In genomic region chr10:127327461-127328145, GRCm38 (mm10) we compare ENCODE assay signal across 22 mouse cellular contexts. TPM values are rescaled to one million over a fixed set of nuclear protein-coding genes. Genes with fewer than 3 reads are reported as not detected.
DNase-seq lines count a peak whose midpoint lies in the region; ATAC-seq lines count a peak whose summit lies in the region.
"Had no signal": no experiment of that assay in that cellular context is flagged by ENCODE, and none has a peak within 500 bp of the region (broad histone marks: within the 10 kb centered on the region; RNA-seq: fewer than 3 reads in every experiment).

No protein-coding gene starts in this region.

- H3K4me1 ChIP-seq in kidney, embryonic 14.5 days (ENCODE audit: control insufficient read depth, insufficient read depth, low read length), result peaks cover 11% of the 10 kb centered on the region

- no peak overlapping the region for H3K27ac ChIP-seq in kidney, embryonic 14.5 days (ENCODE audit: low read depth, low read length)
- H3K27ac ChIP-seq: limb, embryonic 15.5 days; macrophage; midbrain, embryonic 13.5 days; neural tube, embryonic 13.5 days had no signal

- H3K9ac ChIP-seq in kidney, embryonic 14.5 days (ENCODE audit: low read depth, low read length), result no peak overlapping the region

- peak; percentile 72 to 77 for DNase-seq in cerebellum, postnatal 10 days
- peak; percentile 29 for DNase-seq in kidney, postnatal 14 days
- DNase-seq in testis, postnatal 10 days (ENCODE audit: low spot score), result peak; percentile 66
- DNase-seq in testis, postnatal 14 days (ENCODE audit: low spot score), result no peak
- no peak for DNase-seq in spleen, postnatal 36 days (ENCODE audit: low spot score in 2 of 2)
- no peak for DNase-seq in embryo, embryonic 9.5 days (ENCODE audit: extremely low spot score)
- DNase-seq: cerebellum, adult 11 months; lung, embryonic 14.5 days; right cerebral cortex, postnatal 14 days; thymus, postnatal 25 days had no signal

- H3K4me3 ChIP-seq in kidney, embryonic 14.5 days (ENCODE audit: low read length), result no peak overlapping the region

- H3K36me3 ChIP-seq in kidney, embryonic 14.5 days (ENCODE audit: control insufficient read depth, insufficient read depth, low read length), result peaks cover 3% of the 10 kb centered on the region; the same call in 1 of the 2 replicates
- H3K36me3 ChIP-seq: midbrain, embryonic 13.5 days; neural tube, embryonic 13.5 days had no signal

- no peak overlapping the region for H3K4me2 ChIP-seq in kidney, embryonic 14.5 days (replicated peaks; ENCODE audit: low read depth, low read length)

- WGBS in kidney, embryonic 14.5 days, result 50% methylated on average over 18 of the region's 18 CpGs

- H3K9me3 ChIP-seq in kidney, embryonic 14.5 days (ENCODE audit: control insufficient read depth, low read length), result no peaks in the 10 kb centered on the region
- H3K9me3 ChIP-seq: limb, embryonic 15.5 days; midbrain, embryonic 13.5 days; neural tube, embryonic 13.5 days had no signal

- peaks cover 40% of the 10 kb centered on the region for H3K27me3 ChIP-seq in kidney, embryonic 14.5 days (ENCODE audit: control insufficient read depth, insufficient read depth, low read length)

- no peak for ATAC-seq in cerebellum, adult (ENCODE audit: insufficient number of reproducible peaks, low FRiP score, low TSS enrichment)
- no peak for ATAC-seq in kidney, embryonic 14.5 days (ENCODE audit: low FRiP score, low TSS enrichment)
- ATAC-seq: forebrain, embryonic 14.5 days; midbrain, embryonic 13.5 days had no signal

RNA-seq across cellular contexts. Expression of gene Arhgap9, which starts 5.8 kb away (rescaled TPM):
- polyA plus RNA-seq in kidney, embryonic 14.5 days (2014; fragmentation: Nextera tagmentation; extraction: Ambion mirVana), result 3.0 and 3.1 TPM in 2 replicates

RNA-seq across cellular contexts. Expression of gene Gli1, which starts 14.2 kb away (rescaled TPM):
- 8.2 and 9.2 TPM in 2 replicates for polyA plus RNA-seq in kidney, embryonic 14.5 days (2014; fragmentation: Nextera tagmentation; extraction: Ambion mirVana)
- polyA plus RNA-seq: erythroblast, embryonic 14.5 days; macrophage had no signal

RNA-seq across cellular contexts. Expression of gene Mars, which starts 16.0 kb away (rescaled TPM):
- polyA plus RNA-seq in kidney, embryonic 14.5 days (2014; fragmentation: Nextera tagmentation; extraction: Ambion mirVana), result 93.9 and 146 TPM in 2 replicates

RNA-seq across cellular contexts. Expression of gene Inhbe, which starts 26.6 kb away (rescaled TPM):
- 0.07 and 0.08 TPM in 2 replicates for polyA plus RNA-seq in kidney, embryonic 14.5 days (2014; fragmentation: Nextera tagmentation; extraction: Ambion mirVana)
- polyA plus RNA-seq: brain, embryonic 14.5 days; erythroblast, embryonic 14.5 days; forebrain, embryonic 14.5 days; heart, embryonic 16.5 days; kidney, adult 2 months; large intestine, adult 2 months; macrophage; midbrain, embryonic 13.5 days; neural tube, embryonic 13.5 days had no signal

RNA-seq across cellular contexts. Expression of gene Mbd6, which starts 38.8 kb away (rescaled TPM):
- polyA plus RNA-seq in kidney, embryonic 14.5 days (2014; fragmentation: Nextera tagmentation; extraction: Ambion mirVana), result 16.2 and 22.3 TPM in 2 replicates

Comparison
In these comparisons a context has a peak if more than half of its experiments do, and no peak if none do; other contexts are left out.
1. DNase-seq: peak in cerebellum, postnatal 10 days (2 of 2), kidney, postnatal 14 days (single experiment) and testis, postnatal 10 days (single experiment); none in testis, postnatal 14 days (single experiment), spleen, postnatal 36 days (0 of 2) and embryo, embryonic 9.5 days (single experiment).